Mouse (Mus musculus) layer of hippocampus, adult 18-20 months (tissue): Measurements from ENCODE around the gene Endog. TPM values are rescaled to one million over a fixed set of nuclear protein-coding genes. Genes with fewer than 3 reads are reported as not detected.
"Not testable (repeated sequence)": the region's sequence is repeated elsewhere in the genome, so short reads cannot be mapped to it uniquely, and the experiment has no call there.

ENCODE experiments used
- DNase-seq, 2 experiments: peaks; one replicate each; pipeline ENCODE4 v3.0.0; 2022; ENCODE audit warnings: low spot score in 2 of 2
- total RNA-seq, 2 experiments: library from RNA; stranded (reverse); gene quantifications; 2 replicates each; pipeline ENCODE4 v1.2.3; 2021

Endog gene
- total RNA-seq, 2 experiments from 2014 or later = 20.7 to 24.9 TPM

DNA sequence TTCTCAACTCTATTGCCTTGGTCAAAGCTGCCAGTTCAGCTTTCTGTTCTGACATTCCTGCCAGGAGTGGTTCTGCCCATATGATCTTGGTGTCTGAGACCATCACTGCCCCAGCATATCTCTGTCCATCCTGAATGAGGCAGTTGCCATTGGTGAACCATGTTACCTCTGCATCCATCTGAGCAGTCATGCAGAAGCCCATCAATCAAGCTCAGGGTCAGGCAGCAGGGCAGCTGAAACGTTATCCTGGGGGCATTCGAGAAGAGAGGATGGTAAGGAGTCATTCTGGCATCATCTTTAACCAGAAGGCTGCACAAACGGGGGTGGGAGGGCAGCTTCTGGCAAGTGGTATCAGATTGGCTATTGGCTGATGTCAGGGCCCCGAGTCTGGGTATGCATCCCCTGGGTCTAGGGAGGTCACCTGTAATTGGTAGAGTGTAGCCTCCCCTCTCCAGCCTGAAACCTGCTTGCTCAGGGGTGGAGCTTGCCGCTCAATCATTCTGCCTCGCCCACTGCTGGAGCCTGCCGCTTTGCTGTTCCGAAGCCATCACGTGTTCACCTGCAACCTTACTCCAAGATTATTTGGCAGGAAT is 6.9 kb upstream of the Endog start:
- no peak for DNase-seq

DNA sequence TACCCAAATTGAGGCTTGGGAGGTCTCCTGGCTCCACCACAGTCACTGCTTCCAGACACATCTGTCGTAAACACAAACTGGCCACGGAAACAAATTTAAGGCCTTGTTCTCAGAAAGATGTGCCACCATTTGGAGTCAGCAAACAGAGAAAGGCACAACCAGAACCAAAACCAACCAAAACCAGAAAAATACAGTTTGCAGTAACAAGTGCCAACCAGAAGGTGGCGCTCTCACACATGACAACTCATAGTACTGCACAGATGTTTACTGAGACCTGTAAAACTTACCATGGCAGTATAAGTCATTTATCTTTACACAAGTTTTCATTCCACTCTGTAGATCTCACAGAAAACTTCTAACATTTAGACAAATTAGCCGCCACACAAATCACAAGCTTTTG is 4.6 kb upstream of the Endog start:
- DNase-seq = no peak

GRCm38 (mm10) chr2:30171997-30172382 is 697 bp downstream of the Endog start:
- no peak for DNase-seq

DNA sequence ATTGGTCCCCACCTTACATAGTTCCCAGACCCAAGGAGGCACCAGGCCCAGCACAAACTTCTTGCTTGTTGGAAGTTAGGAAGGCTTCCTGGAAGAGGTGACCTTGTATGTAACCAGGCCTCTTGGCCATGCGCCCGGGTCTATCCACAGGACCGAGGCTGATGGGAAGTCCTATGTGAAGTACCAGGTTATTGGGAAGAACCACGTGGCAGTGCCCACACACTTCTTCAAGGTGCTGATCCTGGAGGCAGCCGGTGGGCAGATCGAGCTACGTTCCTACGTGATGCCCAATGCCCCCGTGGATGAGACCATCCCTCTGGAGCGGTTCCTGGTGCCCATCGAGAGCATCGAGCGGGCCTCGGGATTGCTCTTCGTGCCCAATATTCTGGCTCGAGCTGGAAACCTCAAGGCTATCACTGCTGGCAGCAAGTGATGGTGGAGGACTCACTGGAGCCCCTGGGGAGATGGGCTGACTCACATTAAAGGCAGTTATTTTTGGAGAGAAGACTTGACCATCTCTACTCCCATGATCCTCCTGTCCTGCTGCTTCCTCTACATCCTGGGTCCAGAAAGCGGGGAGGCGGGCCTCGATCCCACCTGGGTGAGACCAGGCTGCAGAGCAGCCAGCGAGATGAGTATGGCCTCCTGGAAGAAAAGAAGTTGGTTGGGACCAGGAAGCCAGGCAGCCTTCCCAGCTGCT is 2.4 kb downstream of the Endog start:
- no peak for DNase-seq

- DNase-seq = no peak
These were observed 4.6 kb downstream of the Endog start for GRCm38 (mm10) chr2:30175897-30176296.

DNA sequence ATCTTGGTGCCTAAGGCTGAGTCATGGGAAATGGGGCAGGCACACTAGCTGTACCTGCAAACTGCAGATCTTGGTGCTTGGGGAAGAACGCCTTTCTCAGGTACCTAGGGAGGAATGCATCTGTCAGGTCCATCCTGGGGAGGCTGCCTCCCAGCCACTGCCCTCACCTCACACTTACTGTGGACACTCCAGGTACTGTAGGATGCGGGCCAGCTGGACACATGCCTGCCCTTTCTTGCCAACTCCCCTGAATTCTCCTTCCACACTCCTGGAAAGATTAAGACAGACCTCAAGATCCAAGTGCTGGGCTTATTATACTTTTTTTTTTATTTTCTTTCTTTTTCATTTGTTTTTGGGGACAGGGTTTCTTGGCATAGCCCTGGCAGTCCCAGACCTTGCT is 5.3 kb downstream of the Endog start:
- DNase-seq = no peak

DNA sequence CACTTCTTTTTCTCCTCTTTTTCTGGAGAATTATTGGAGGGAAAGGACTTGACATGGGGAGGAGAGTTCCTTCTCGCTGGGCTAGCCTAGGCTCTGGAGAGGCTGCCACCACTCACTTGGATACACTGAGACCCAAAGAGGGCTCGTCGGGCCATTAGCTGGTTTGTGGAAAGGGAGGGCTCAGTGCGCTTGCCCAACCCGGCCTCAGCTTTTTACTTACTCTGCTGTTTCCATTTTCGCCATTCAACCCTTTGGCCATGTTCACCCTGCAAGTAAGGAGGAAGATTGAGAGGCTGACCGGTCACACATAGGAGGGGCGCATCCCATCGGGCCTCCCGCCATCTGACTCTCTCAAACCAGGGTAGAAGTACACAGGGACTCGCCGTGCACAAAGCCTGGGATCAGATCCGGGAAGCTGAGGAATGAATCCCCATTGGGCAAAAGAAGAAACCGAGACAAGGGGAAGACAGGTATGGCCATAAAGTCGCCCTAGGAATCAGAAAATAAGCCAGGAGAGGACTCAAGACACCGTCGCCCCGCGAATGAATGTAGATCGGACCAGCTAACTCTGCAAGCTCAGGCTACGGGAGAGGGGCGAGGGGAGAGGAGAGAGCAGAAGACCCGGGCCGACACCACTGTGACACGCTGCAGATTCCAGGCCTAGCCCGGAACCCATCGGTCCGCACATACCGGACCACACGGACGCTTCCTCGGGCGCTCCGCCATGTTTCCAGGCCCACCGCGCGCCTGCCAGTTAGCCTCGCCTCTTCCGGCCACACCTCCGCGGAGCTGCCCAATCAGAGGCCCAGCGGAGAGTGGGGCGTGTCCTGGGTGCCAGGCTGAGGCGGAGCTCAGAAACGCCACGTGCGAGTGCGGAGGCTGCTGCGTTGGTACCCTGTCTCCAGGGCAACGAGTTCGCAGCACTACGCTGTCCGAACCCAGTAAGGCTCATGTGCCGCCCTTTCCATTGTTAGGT is 6.7 kb downstream of the Endog start, which contains the start of gene Spout1:
TSS of gene Spout1 (minus strand) at position 760 of the 976 bp plus-strand sequence.
- peak; percentile 94 to 97 for DNase-seq

- not testable (repeated sequence) for DNase-seq
These were observed 7.4 kb downstream of the Endog start for GRCm38 (mm10) chr2:30178711-30179110.

GRCm38 (mm10) chr2:30182424-30182823 is 11.1 kb downstream of the Endog start:
- DNase-seq = no peak

GRCm38 (mm10) chr2:30183721-30184120 is 12.4 kb downstream of the Endog start:
- no peak for DNase-seq

GRCm38 (mm10) chr2:30185276-30185675 is 14.0 kb downstream of the Endog start:
- no peak for DNase-seq

DNA sequence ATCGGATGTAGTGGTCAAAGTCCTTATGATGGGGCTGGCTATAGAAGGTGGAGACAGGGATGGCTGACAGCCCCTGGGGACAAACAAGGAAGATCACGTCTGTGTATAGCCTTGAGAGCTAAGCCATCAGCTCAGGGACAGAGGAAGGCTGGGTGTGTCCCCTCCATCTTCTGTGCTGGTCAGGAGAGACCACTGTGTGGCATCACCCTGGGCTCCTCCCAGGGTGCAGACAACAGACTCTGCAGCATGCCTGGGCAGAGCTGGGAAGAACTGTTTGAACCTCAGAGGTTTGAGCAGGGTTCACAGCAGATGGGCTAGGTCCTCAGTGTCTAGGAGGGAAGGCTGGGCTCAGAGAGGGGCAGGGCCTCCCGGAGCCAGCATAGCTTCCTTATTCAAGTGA is 14.4 kb downstream of the Endog start:
- no peak for DNase-seq

DNA sequence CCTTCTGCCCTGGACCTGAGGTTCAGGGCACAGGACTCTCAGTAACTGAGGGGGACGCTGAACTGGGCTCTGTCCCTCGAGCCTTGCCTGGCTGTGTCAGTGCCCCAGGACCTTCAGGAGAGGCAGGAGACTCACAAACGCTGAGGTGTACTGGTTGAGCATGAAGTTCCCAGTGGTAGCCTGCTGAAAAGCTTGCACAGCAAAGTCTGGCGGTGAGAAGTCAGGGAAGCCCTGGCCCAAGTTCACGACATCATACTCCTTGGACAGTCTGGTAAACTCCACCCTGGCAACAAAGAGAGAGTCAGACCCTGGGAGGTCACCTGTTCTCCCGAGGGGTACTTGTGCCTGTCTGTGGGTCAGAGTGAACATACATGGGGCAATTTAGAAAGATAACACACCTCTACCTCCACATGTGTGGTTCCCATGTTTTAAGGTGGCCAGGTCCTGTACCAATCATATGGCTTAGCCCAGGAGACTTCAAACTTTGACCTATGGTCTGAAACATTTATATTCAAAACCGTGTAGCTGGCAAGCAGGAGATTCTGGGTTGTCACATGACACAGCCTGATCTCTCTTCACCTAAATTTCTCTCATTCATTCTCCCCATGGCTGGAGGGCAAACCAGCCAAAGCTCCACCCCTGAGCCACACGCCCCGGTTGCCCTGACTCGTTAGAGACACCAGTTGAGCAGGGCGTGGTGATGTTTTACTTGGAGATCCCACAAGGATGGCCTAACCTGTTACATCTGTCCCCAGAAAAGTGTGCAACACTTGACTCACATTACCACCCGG is 20.7 kb downstream of the Endog start:
- no peak for DNase-seq

DNA sequence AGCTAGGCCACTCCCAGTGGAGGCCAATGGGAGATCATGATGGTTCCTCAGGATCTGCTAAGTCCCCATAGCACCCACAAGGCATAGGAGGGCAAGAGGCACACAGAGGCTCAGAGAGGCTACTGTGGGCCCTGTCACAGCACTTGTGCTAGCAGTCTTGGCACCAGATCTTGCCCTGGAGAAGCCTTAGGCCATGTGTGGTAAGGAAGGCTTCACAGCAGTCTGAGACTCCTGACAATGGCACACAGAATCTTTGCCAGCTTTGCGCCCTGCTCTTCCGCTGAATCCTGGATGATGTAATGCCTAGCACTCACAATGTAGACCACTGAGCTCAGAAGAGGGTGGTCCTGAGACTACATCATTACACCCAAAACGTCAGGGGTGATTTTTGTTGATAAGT is 23.4 kb downstream of the Endog start:
- no peak for DNase-seq

GRCm38 (mm10) chr2:30198021-30198420 is 26.7 kb downstream of the Endog start:
- DNase-seq = no peak

DNA sequence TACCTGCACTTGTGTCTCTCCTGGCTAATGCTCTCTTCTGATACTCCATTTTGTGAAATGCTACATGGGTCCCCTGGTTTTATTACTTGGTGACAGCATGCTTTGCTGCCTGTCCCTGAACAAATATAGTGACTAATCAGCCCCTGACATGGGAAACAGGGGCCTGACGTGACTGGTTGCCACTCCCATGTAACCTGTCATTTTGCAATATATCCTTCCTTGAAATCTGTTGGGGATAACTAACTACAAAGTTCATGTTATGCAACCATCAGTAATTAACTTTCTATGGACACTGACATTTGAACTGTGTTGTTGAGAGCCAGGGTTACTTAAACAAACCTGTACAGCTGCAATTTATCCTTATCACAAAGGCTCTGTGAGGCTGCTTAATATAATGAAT is 28.7 kb downstream of the Endog start:
- no peak for DNase-seq

DNA sequence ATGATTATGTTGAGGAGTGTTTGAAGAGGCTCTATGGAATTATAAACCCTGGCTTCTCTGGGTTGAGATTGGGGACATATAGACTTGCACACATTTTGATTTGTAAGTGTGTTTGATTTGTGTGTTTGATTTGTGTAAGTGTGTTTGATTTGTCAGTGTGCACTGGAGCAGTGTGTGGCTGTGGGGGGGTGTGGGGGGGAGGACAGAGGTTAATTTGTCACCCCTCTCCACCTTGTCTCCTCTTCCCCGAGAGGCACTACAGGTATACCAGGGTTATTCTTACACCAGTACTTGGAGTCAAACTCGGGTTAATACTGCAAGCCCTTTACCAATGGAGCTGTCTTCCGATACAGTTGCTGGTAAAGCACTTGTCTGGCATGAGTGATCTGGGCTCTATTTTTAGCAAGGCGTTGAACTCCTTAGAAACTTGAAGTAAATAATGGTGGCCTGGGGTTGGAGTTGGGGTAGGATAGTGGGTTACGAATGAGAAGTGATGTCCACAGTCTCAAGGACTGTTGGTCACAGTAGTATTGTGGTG is 29.2 kb downstream of the Endog start:
- no peak for DNase-seq

DNA sequence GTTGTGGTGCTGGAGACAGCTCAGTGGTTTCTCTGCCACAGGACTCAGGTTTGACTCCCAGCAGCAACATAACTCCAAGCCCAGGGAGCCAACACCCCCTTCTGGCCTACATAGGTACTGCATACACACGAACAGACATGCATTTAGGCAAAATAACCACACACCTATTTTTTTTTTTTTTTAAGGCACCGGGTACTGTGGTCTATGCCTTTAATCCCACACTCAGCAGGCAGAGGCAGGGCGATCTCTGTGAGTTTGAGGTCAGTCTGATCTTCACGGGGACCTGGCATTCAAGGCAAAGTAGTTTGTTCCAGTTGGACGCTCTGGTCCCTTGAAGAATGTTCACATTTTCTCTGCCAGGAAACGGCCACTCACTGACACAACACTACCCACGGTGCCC is 32.1 kb downstream of the Endog start:
- DNase-seq = no peak

- DNase-seq = peak in 1 of 2 experiments; percentile 9
These were observed 33.9 kb downstream of the Endog start for GRCm38 (mm10) chr2:30205255-30205628.

GRCm38 (mm10) chr2:30205629-30206357 is 34.5 kb downstream of the Endog start, which contains the start of gene Kyat1:
Gene Kyat1 (minus strand): TSS chr2:30205847.
- peak; percentile 88 to 95 for DNase-seq
